Mouse (Mus musculus): Measurements from ENCODE around the gene Ccdc88c.

- TF ChIP-seq CTCF (IDR thresholded peaks at IDR 0.05) (no peak), POLR2A (IDR thresholded peaks at IDR 0.05; ENCODE audit: insufficient read depth, low read depth, low read length) (no peak), EP300 (IDR thresholded peaks at IDR 0.05; ENCODE audit: insufficient read depth, low read depth, low read length) (no peak)
Measured at GRCm38 (mm10) chr12:100862272-100862671, 166.6 kb downstream of the Ccdc88c start.

Measured in heart, adult 2 months (tissue).